Mouse (Mus musculus) stomach, postnatal 0 days (tissue): ENCODE measurements around the gene Iqschfp.

Experiments used
- CTCF ChIP-seq: IDR thresholded peaks from 2 replicates; pipeline ENCODE4 v1.5.1; 2016; ENCODE audit warnings: antibody characterized with exemption, low read depth, mild to moderate bottlenecking, moderate library complexity
- EP300 ChIP-seq: optimal IDR thresholded peaks from 2 replicates; pipeline ENCODE3; 2016; ENCODE audit warnings: antibody characterized with exemption

DNA sequence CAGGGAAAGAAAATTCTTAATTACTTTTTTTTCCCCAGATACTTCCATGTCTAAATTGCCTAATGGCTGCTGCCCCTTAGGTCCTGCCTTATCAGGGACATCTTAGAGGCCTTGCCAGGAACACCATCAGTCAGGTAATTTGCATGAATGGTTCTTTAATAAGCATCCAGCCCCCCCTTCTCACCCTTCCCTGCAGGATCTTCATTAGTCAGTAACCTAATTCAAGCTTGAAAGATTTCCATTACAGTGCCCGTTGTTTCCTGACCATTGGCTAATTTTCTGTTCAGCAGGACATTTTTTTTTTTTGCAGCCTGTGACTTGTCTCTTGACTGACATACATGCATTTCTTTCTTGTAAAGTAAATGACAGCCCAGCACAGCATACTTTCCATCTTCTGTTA, 123.8 kb downstream of the Iqschfp start:
- TF ChIP-seq CTCF, result no peak
- no peak for TF ChIP-seq EP300
